Mouse (Mus musculus) kidney, postnatal 4 days (tissue): ENCODE results near the gene Nol10.

ENCODE experiments used
- DNase-seq, 2 experiments: peaks; one replicate each; pipeline ENCODE4 v3.0.0; 2021; ENCODE audit warnings: mixed read lengths in 2 of 2

The Nol10 gene

GRCm38 (mm10) chr12:17366981-17367380 lies 18.7 kb downstream of the Nol10 start:
- peak; percentile 79 to 84 for DNase-seq

- no peak for DNase-seq
These were observed 20.9 kb downstream of the Nol10 start for GRCm38 (mm10) chr12:17369111-17369510.

GRCm38 (mm10) chr12:17369551-17370325 lies 21.5 kb downstream of the Nol10 start:
- no peak for DNase-seq

- peak; percentile 31 to 39 for DNase-seq
These were observed 23.5 kb downstream of the Nol10 start for GRCm38 (mm10) chr12:17371589-17372235.

GRCm38 (mm10) chr12:17372696-17373095 lies 24.4 kb downstream of the Nol10 start:
- DNase-seq: no peak

GRCm38 (mm10) chr12:17373470-17373975 lies 25.3 kb downstream of the Nol10 start:
- no peak for DNase-seq

- DNase-seq: no peak
These were observed 27.0 kb downstream of the Nol10 start for GRCm38 (mm10) chr12:17375243-17375642.

- DNase-seq: no peak
These were observed 28.3 kb downstream of the Nol10 start for GRCm38 (mm10) chr12:17376521-17376920.

- no peak for DNase-seq
These were observed 32.7 kb downstream of the Nol10 start for GRCm38 (mm10) chr12:17380991-17381390.

- no peak for DNase-seq
These were observed 34.5 kb downstream of the Nol10 start for GRCm38 (mm10) chr12:17382759-17383158.

- no peak for DNase-seq
These were observed 38.6 kb downstream of the Nol10 start for GRCm38 (mm10) chr12:17386896-17387295.

GRCm38 (mm10) chr12:17387332-17388135 lies 39.3 kb downstream of the Nol10 start:
- DNase-seq: no peak

- DNase-seq: no peak
These were observed 39.8 kb downstream of the Nol10 start for GRCm38 (mm10) chr12:17388136-17388437.

GRCm38 (mm10) chr12:17390036-17390435 lies 41.8 kb downstream of the Nol10 start:
- no peak for DNase-seq

GRCm38 (mm10) chr12:17390510-17390909 lies 42.3 kb downstream of the Nol10 start:
- peak; percentile 31 to 46 for DNase-seq

- DNase-seq: no peak
These were observed 44.9 kb downstream of the Nol10 start for GRCm38 (mm10) chr12:17393148-17393547.

- no peak for DNase-seq
These were observed 48.9 kb downstream of the Nol10 start for GRCm38 (mm10) chr12:17397150-17397549.

GRCm38 (mm10) chr12:17401419-17401818 lies 53.2 kb downstream of the Nol10 start:
- DNase-seq: no peak

GRCm38 (mm10) chr12:17402116-17402515 lies 53.9 kb downstream of the Nol10 start:
- no peak for DNase-seq

- DNase-seq: no peak
These were observed 55.7 kb downstream of the Nol10 start for GRCm38 (mm10) chr12:17403998-17404397.

- no peak for DNase-seq
These were observed 58.6 kb downstream of the Nol10 start for GRCm38 (mm10) chr12:17406825-17407224.

- no peak for DNase-seq
These were observed 60.1 kb downstream of the Nol10 start for GRCm38 (mm10) chr12:17408312-17408711.

- no peak for DNase-seq
These were observed 63.0 kb downstream of the Nol10 start for GRCm38 (mm10) chr12:17411242-17411641.
